Mouse (Mus musculus) C2C12 (cell line): ENCODE measurements around the gene Fignl1. TPM values are rescaled to one million over a fixed set of nuclear protein-coding genes. Genes with fewer than 3 reads are reported as not detected.

ENCODE experiments used
- H3K27me3 ChIP-seq: one replicate; pipeline ENCODE4 v1.6.1; 2011; ENCODE audit not compliant: control insufficient read depth, insufficient read depth, insufficient read length
- H3K36me3 ChIP-seq: one replicate; pipeline ENCODE4 v1.6.1; 2011; ENCODE audit not compliant: control insufficient read depth, insufficient read depth
- H3K4me3 ChIP-seq: one replicate; pipeline ENCODE4 v1.5.1; 2011; ENCODE audit warnings: mild to moderate bottlenecking, control low read depth; ENCODE audit not compliant: poor library complexity, insufficient read depth, severe bottlenecking
- H3K79me2 ChIP-seq: one replicate; pipeline ENCODE4 v1.6.1; 2011; ENCODE audit not compliant: control insufficient read depth, insufficient read depth
- H3K79me3 ChIP-seq: one replicate; pipeline ENCODE4 v1.6.1; 2011; ENCODE audit warnings: low read depth, control low read depth
- H3ac ChIP-seq: one replicate; pipeline ENCODE3; 2011; ENCODE audit warnings: low read depth; ENCODE audit not compliant: control insufficient read depth, insufficient read length
- CEBPB ChIP-seq: IDR thresholded peaks from one replicate; pipeline ENCODE4 v1.6.1; 2011; ENCODE audit warnings: low read depth, mild to moderate bottlenecking, control low read depth, moderate library complexity
- CTCF ChIP-seq: IDR thresholded peaks from one replicate; pipeline ENCODE4 v1.5.1; 2011; ENCODE audit not compliant: control insufficient read depth, insufficient read depth, insufficient read length
- FOSL1 ChIP-seq: IDR thresholded peaks from one replicate; pipeline ENCODE4 v1.8.0; 2011; ENCODE audit warnings: mild to moderate bottlenecking, low read length; ENCODE audit not compliant: poor library complexity, insufficient read depth, severe bottlenecking
- MAX ChIP-seq: IDR thresholded peaks from one replicate; pipeline ENCODE4 v1.6.1; 2011; ENCODE audit warnings: mild to moderate bottlenecking, control low read depth
- MYOD1 ChIP-seq: IDR thresholded peaks from one replicate; pipeline ENCODE4 v1.6.1; 2011; ENCODE audit warnings: low read depth; ENCODE audit not compliant: control insufficient read depth, insufficient read length
- MYOG ChIP-seq: IDR thresholded peaks from one replicate; pipeline ENCODE4 v1.6.1; 2011; ENCODE audit not compliant: control insufficient read depth, insufficient read length; ENCODE audit errors: extremely low read depth
- USF1 ChIP-seq: IDR thresholded peaks from one replicate; pipeline ENCODE4 v1.6.1; 2011; ENCODE audit warnings: low read depth, mild to moderate bottlenecking, control low read depth, moderate library complexity
- polyA plus RNA-seq: library from polyadenylated mRNA; unstranded; fragments of >200 nt; fragmentation: generic; extraction: Trizol; gene quantifications from one replicate; pipeline ENCODE4 v1.2.1, GENCODE M21; 2012; ENCODE audit warnings: missing spikeins

The Fignl1 gene
- polyA plus RNA-seq, 1 experiment: 19.3 TPM

- no peaks in the 10 kb centered on the region for H3K36me3 ChIP-seq
- H3K79me2 ChIP-seq: peaks cover 16% of the 10 kb centered on the region
- H3ac ChIP-seq: no peak overlapping the region
- peaks cover 11% of the 10 kb centered on the region for H3K79me3 ChIP-seq
- no peak for TF ChIP-seq MYOD1
- TF ChIP-seq MAX: no peak
- peak; percentile 85 for TF ChIP-seq CTCF
- TF ChIP-seq CEBPB: no peak
- no peak for TF ChIP-seq FOSL1
- TF ChIP-seq MYOG: no peak
- no peak for TF ChIP-seq USF1
- no peaks in the 10 kb centered on the region for H3K27me3 ChIP-seq
- no peak overlapping the region for H3K4me3 ChIP-seq
These were observed 3.2 kb upstream of the Fignl1 start for GRCm38 (mm10) chr11:11811906-11812480.

GRCm38 (mm10) chr11:11809404-11810175 is 828 bp upstream of the Fignl1 start:
- Histone ChIP-seq H3K27me3 (no peaks in the 10 kb centered on the region), H3K79me2 (peaks cover 39% of the 10 kb centered on the region), H3ac (peak overlapping the region; percentile 92), H3K4me3 (peak overlapping the region; percentile 59), H3K79me3 (peaks cover 27% of the 10 kb centered on the region), H3K36me3 (peaks cover 23% of the 10 kb centered on the region)
- TF ChIP-seq MYOG: no peak
- TF ChIP-seq MAX: no peak
- TF ChIP-seq CEBPB: no peak
- TF ChIP-seq FOSL1: no peak
- TF ChIP-seq MYOD1: no peak
- TF ChIP-seq CTCF: no peak
- TF ChIP-seq USF1: no peak

- TF ChIP-seq USF1 (no peak), MYOD1 (no peak), CTCF (no peak), FOSL1 (no peak)
- H3K79me3 ChIP-seq: peaks cover 29% of the 10 kb centered on the region
- peaks cover 51% of the 10 kb centered on the region for H3K79me2 ChIP-seq
- peak overlapping the region; percentile 59 for H3K4me3 ChIP-seq
- peaks cover 36% of the 10 kb centered on the region for H3K36me3 ChIP-seq
- peak overlapping the region; percentile 98 for H3ac ChIP-seq
- H3K27me3 ChIP-seq: no peaks in the 10 kb centered on the region
These were observed 535 bp downstream of the Fignl1 start for GRCm38 (mm10) chr11:11808035-11808819.

GRCm38 (mm10) chr11:11805951-11806350 is 2.8 kb downstream of the Fignl1 start:
- Histone ChIP-seq H3K36me3 (peaks cover 57% of the 10 kb centered on the region), H3K4me3 (no peak overlapping the region), H3K79me2 (peaks cover 54% of the 10 kb centered on the region), H3K79me3 (peaks cover 31% of the 10 kb centered on the region), H3ac (no peak overlapping the region), H3K27me3 (no peaks in the 10 kb centered on the region)
- TF ChIP-seq MAX: no peak

- peaks cover 73% of the 10 kb centered on the region for H3K36me3 ChIP-seq
- H3K79me3 ChIP-seq: peaks cover 34% of the 10 kb centered on the region
- H3K27me3 ChIP-seq: no peaks in the 10 kb centered on the region
- peaks cover 54% of the 10 kb centered on the region for H3K79me2 ChIP-seq
- H3ac ChIP-seq: no peak overlapping the region
- no peak overlapping the region for H3K4me3 ChIP-seq
- TF ChIP-seq MYOG (no peak), MAX (no peak), FOSL1 (no peak), CEBPB (no peak), CTCF (no peak), USF1 (no peak), MYOD1 (no peak)
These were observed 4.3 kb downstream of the Fignl1 start for GRCm38 (mm10) chr11:11804421-11804820.
